Mouse (Mus musculus): ENCODE results near the gene Tnrc18.
A peak's percentile ranks its signal among the peaks of the same experiment; 100 is the strongest.
"Not testable (repeated sequence)": the region's sequence is repeated elsewhere in the genome, so short reads cannot be mapped to it uniquely, and the experiment has no call there.

Gene Tnrc18

GRCm38 (mm10) chr5:142817524-142818434 lies at the start of gene Tnrc18:
Gene Tnrc18, minus strand, starts transcription at chr5:142817662.
- peak; percentile 99 for DNase-seq

- peak; percentile 64 for DNase-seq
Measured at GRCm38 (mm10) chr5:142857763-142858229, 40.3 kb upstream of the Tnrc18 start.

DNA sequence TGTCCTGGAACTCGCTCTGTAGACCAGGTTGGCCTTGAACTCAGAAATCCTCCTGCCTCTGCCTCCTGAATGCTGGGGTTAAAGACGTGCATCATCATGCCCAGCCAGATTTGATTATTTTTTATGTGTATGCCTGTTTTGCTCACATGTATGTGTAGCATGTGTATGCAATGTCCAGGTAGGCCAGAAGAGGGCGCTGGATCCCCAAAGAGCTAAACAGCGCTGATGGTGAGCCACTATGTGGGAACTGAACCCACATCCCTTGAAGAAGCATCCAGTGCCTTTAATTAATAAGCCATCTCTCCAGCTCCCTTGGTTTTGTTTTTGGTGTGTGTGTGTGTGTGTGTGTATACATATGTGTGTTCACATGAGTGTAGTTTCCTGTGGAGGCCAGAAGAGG lies 38.9 kb upstream of the Tnrc18 start:
- DNase-seq: no peak

DNA sequence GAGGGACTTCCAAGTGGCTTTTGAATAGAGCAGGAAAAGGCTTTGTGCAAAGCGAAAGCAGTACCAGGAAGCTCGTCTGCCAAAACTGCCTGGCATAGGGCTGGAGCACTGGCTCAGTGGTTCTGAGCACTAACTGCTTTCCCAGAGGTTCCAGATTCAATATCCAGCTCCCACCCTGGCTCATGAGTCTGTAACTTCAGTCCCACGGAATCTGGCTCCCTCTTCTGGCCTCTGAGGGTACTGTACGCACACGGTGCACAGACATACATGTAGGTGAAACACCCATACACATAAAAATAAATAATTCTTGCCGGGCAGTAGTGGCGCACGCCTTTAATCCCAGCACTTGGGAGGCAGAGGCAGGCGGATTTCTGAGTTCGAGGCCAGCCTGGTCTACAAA lies 37.4 kb upstream of the Tnrc18 start:
- no peak for DNase-seq

- no peak for DNase-seq
Measured at GRCm38 (mm10) chr5:142853585-142853984, 36.1 kb upstream of the Tnrc18 start.

- no peak for DNase-seq
Measured at GRCm38 (mm10) chr5:142851681-142852049, 34.2 kb upstream of the Tnrc18 start.

GRCm38 (mm10) chr5:142850916-142851680 lies 33.6 kb upstream of the Tnrc18 start:
- DNase-seq: no peak

GRCm38 (mm10) chr5:142850476-142850875 lies 33.0 kb upstream of the Tnrc18 start:
- DNase-seq: no peak

GRCm38 (mm10) chr5:142848911-142849310 lies 31.4 kb upstream of the Tnrc18 start:
- no peak for DNase-seq

DNA sequence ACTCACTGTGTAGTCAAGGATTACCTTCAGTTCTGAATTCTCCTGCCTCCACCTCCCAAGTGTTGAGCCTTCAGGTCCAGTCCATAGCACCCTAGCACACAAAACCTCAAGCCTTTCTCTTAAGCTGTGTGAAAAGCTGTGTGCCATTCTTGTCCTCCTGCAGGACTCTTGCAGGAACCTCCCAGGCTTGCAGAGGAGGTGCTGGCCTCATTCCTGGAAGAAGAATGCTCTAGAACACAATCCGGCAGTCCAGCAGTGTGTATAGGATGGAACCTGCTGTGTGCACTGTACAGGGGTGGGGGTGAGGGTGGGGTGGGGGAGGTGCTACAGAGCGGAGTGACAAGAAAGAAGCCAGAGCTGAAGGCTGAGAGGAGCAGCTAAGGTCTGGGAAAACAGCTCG lies 30.7 kb upstream of the Tnrc18 start:
- no peak for DNase-seq

DNA sequence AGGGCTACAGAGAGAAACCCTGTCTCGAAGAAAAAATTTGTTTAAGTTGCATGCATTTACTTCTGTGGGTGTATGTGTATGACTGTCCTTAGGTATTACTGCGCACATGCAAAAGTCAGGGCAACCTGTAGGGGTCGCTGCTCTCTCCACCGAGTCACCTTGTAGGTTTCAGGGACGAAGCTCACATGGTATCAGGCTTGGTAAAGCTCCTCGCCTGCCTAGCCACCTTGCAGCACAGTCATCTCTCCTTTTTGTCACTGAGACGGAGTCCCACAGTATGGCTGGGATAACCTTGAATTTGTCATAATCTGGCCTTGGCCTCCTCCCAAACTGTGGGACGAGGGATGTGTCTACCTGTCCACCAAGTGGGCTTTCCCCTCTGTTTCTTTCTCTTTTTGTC lies 27.0 kb upstream of the Tnrc18 start:
- no peak for DNase-seq

- DNase-seq: no peak
Measured at GRCm38 (mm10) chr5:142842137-142842642, 24.7 kb upstream of the Tnrc18 start.

GRCm38 (mm10) chr5:142841372-142842136 lies 24.1 kb upstream of the Tnrc18 start:
- no peak for DNase-seq

DNA sequence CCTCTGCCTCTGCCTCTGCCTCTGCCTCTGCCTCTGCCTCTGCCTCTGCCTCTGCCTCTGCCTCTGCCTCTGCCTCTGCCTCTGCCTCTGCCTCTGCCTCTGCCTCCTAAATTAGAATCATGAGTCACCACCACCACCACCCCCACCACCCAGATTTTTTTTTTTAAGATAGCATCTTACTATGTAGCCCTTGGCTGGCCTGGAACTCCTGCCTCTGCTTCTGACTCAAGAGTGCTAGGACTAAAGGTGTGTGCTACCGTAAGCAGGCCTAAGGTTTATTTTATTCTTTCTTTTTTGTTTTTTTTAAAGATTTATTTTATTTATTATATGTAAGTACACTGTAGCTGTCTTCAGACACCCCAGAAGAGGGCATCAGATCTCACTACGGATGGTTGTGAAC lies 20.0 kb upstream of the Tnrc18 start:
- DNase-seq: not testable (repeated sequence)

DNA sequence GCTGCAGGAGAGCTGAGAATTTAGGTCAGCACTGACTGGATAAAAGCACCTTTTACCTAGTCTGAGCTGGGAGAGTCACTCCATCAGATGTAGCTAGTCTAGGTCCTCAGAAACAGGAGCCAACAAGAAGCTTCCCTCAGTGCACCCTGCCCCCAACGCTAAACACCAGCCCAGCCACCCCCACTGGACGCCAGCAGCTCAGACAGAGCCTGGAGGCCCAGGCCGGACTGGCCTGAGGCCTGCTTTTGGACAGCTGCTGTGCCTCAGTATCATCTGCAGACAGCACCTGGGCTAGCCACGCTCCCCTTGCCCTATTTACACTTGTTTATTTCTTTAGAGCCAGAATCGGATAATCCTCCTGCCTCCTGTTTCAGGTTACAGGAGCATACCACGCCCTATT lies 19.4 kb upstream of the Tnrc18 start:
- DNase-seq: no peak

GRCm38 (mm10) chr5:142833646-142834438 lies 16.4 kb upstream of the Tnrc18 start:
- DNase-seq: no peak

DNA sequence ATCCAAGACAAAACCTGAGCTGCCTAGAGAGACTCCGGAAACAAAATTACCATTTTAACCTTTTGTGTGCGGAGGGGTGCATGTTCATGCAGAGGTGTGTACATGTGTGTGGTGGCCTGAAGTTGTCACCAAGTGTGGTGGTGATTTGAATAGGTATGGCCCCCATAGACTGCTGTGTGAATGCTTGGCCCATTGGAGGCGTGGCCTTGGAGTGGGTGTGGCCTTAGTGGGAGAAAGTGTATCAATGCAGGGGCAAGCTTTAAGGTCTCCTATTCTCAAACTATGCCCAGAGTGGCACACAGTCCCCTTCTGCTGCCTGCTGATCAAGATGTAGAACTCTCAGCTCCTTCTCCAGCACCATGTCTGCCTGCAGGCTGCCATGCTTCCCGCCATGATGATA lies 8.7 kb upstream of the Tnrc18 start:
- no peak for DNase-seq

GRCm38 (mm10) chr5:142825665-142826064 lies 8.2 kb upstream of the Tnrc18 start:
- no peak for DNase-seq

DNA sequence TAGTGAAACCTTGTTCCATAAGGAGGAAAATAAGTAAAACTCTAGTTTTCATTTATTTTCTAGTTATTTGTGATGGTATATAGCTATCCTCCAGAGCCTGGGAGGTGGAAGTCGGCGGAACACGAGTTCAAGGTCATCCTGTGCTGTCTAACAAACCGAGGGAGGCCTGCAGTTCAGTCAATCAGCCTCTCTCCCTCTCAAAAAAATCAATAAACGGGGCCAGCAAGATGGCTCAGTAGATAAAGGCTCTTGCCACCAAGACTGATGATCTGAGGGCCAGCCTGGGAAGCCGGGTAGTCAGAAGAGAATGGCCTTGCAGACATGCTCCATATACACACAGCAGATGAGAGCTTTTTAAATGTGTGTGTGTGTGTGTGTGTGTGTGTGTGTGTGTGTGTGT lies 6.6 kb upstream of the Tnrc18 start:
- no peak for DNase-seq

GRCm38 (mm10) chr5:142823096-142824062 lies 5.9 kb upstream of the Tnrc18 start:
- peak; percentile 87 for DNase-seq
